Mouse (Mus musculus) forebrain, postnatal 0 days (tissue): Measurements from ENCODE around the gene Zfand4. TPM values are rescaled to one million over a fixed set of nuclear protein-coding genes. Genes with fewer than 3 reads are reported as not detected.
"Not testable (repeated sequence)": the region's sequence is repeated elsewhere in the genome, so short reads cannot be mapped to it uniquely, and the experiment has no call there.

Experiments
- ATAC-seq: fragments of 200-750 bp; cut with Nextera tagmentation; 2 replicates; pipeline ENCODE4 v1.8.0; 2017; ENCODE audit warnings: mild to moderate bottlenecking, moderate library complexity
- DNase-seq: peaks from one replicate; pipeline ENCODE4 v3.0.0-alpha.2; 2015
- H3K27ac ChIP-seq: fragments of 300-500 bp; sonication (generic); 2 replicates; pipeline ENCODE4 v1.5.1; 2014; ENCODE audit warnings: low read depth, mild to moderate bottlenecking, antibody characterized with exemption, low read length, moderate library complexity, mixed read lengths
- H3K27me3 ChIP-seq: fragments of 300-500 bp; sonication (generic); 2 replicates; pipeline ENCODE4 v1.6.1; 2014; ENCODE audit warnings: mild to moderate bottlenecking, low read length, mixed read lengths; ENCODE audit not compliant: insufficient read depth
- H3K36me3 ChIP-seq: fragments of 300-500 bp; sonication (generic); 2 replicates; pipeline ENCODE4 v1.6.1; 2014; ENCODE audit warnings: mild to moderate bottlenecking, moderate library complexity; ENCODE audit not compliant: insufficient read depth
- H3K4me1 ChIP-seq: fragments of 300-500 bp; sonication (generic); 2 replicates; pipeline ENCODE4 v1.6.1; 2014; ENCODE audit warnings: antibody characterized with exemption; ENCODE audit not compliant: insufficient read depth
- H3K4me2 ChIP-seq: fragments of 300-500 bp; sonication (generic); 2 replicates; pipeline ENCODE4 v1.6.1; 2014; ENCODE audit warnings: low read depth, mild to moderate bottlenecking, moderate library complexity
- H3K4me3 ChIP-seq: fragments of 300-500 bp; sonication (generic); 2 replicates; pipeline ENCODE4 v1.5.1; 2014; ENCODE audit warnings: low read depth, low read length, mixed read lengths
- H3K9ac ChIP-seq: fragments of 300-500 bp; sonication (generic); 2 replicates; pipeline ENCODE4 v1.6.1; 2014; ENCODE audit warnings: mild to moderate bottlenecking
- H3K9me3 ChIP-seq: fragments of 300-500 bp; sonication (generic); 2 replicates; pipeline ENCODE4 v1.6.1; 2016; ENCODE audit warnings: low read length
- CTCF ChIP-seq: sonication (generic); IDR thresholded peaks from 2 replicates; pipeline ENCODE4 v1.5.1; 2016; ENCODE audit warnings: antibody characterized with exemption, control low read depth, low read depth
- WGBS: fragments of 180-500 bp; shearing (Covaris S2); extraction: QIAGEN DNeasy Blood & Tissue Kit; methylation state at CpG from one replicate; pipeline ENCODE4 v1.1.7; 2014; 5-methylcytosine and 5-hydroxymethylcytosine counted together
- polyA plus RNA-seq: library from polyadenylated mRNA; unstranded; fragments of >200 nt; fragmentation: Nextera tagmentation; extraction: Ambion mirVana; gene quantifications from 2 replicates; pipeline ENCODE4 v1.2.1, GENCODE M21; 2015
- total RNA-seq: library from RNA; depleted of rRNA; stranded (reverse); fragments of >200 nt; gene quantifications from 2 replicates; pipeline ENCODE4 v1.2.3, GENCODE M21; 2014; rRNA removed

The Zfand4 gene
- 5.2 and 6.5 TPM in 2 replicates for total RNA-seq
- 4.9 and 6.8 TPM in 2 replicates for polyA plus RNA-seq

- Histone ChIP-seq H3K4me1 (0 out of 2 replicates have a peak, but pooled peaks cover 6% of the 10 kb centered on the region), H3K27me3 (no peaks in the 10 kb centered on the region), H3K4me2 (peak within 1 kb of the TSS; percentile 70), H3K9ac (peak within 1 kb of the TSS; percentile 66), H3K27ac (no peak within 1 kb of the TSS), H3K9me3 (no peaks in the 10 kb centered on the region), H3K36me3 (peaks cover 20% of the 10 kb centered on the region), H3K4me3 (peak within 1 kb of the TSS; percentile 68)
- under 1% methylated on average over 65 of the region's 67 CpGs for WGBS
- DNase-seq (peak; percentile 92), ATAC-seq (peak; percentile 96)
- no peak for TF ChIP-seq CTCF
Observed at GRCm38 (mm10) chr6:116264018-116264651, at the start of gene Zfand4. TSS of gene Zfand4 (plus strand) at chr6:116264222.

- peaks cover 73% of the 10 kb centered on the region for H3K36me3 ChIP-seq
- no peak for DNase-seq
- no peak overlapping the region for H3K4me3 ChIP-seq
- no peaks in the 10 kb centered on the region for H3K9me3 ChIP-seq
- H3K4me1 ChIP-seq = no peaks in the 10 kb centered on the region
- H3K4me2 ChIP-seq = no peak overlapping the region
- no peak overlapping the region for H3K27ac ChIP-seq
- no peak overlapping the region for H3K9ac ChIP-seq
- ATAC-seq = no peak
- TF ChIP-seq CTCF = no peak
- 72% methylated on average over 11 of the region's 11 CpGs for WGBS
- no peaks in the 10 kb centered on the region for H3K27me3 ChIP-seq
Observed at GRCm38 (mm10) chr6:116227767-116228166, 36.3 kb upstream of the Zfand4 start.

GRCm38 (mm10) chr6:116228785-116229525, 35.1 kb upstream of the Zfand4 start:
- H3K27me3 ChIP-seq = no peaks in the 10 kb centered on the region
- H3K4me1 ChIP-seq = no peaks in the 10 kb centered on the region
- H3K4me3 ChIP-seq = no peak overlapping the region
- no peak overlapping the region for H3K27ac ChIP-seq
- H3K9me3 ChIP-seq = no peaks in the 10 kb centered on the region
- peak; percentile 90 for TF ChIP-seq CTCF
- H3K36me3 ChIP-seq = peaks cover 74% of the 10 kb centered on the region
- WGBS = 63% methylated on average over 12 of the region's 12 CpGs
- no peak overlapping the region for H3K4me2 ChIP-seq
- ATAC-seq = peak; percentile 80
- H3K9ac ChIP-seq = no peak overlapping the region
- peak; percentile 79 for DNase-seq

GRCm38 (mm10) chr6:116234821-116235220, 29.2 kb upstream of the Zfand4 start:
- H3K9me3 ChIP-seq, H3K4me1 ChIP-seq, H3K9ac ChIP-seq, H3K27ac ChIP-seq, DNase-seq, H3K27me3 ChIP-seq, H3K4me3 ChIP-seq, H3K4me2 ChIP-seq, ATAC-seq: not testable (repeated sequence)
- WGBS = 98% methylated on average over 2 of the region's 2 CpGs
- peaks cover 70% of the 10 kb centered on the region for H3K36me3 ChIP-seq

- Histone ChIP-seq H3K27me3 (no peaks in the 10 kb centered on the region), H3K9ac (no peak overlapping the region), H3K36me3 (peaks cover 71% of the 10 kb centered on the region), H3K4me3 (no peak overlapping the region), H3K9me3 (no peaks in the 10 kb centered on the region), H3K4me2 (no peak overlapping the region), H3K4me1 (no peaks in the 10 kb centered on the region), H3K27ac (no peak overlapping the region)
- ATAC-seq = no peak
- no peak for TF ChIP-seq CTCF
- no peak for DNase-seq
- 96% methylated on average over 5 of the region's 5 CpGs for whole genome bisulfite sequencing
Observed at GRCm38 (mm10) chr6:116235336-116235735, 28.7 kb upstream of the Zfand4 start.

- no peak overlapping the region for H3K4me3 ChIP-seq
- peaks cover 63% of the 10 kb centered on the region for H3K36me3 ChIP-seq
- no peaks in the 10 kb centered on the region for H3K27me3 ChIP-seq
- H3K9me3 ChIP-seq = no peaks in the 10 kb centered on the region
- TF ChIP-seq CTCF = no peak
- H3K4me2 ChIP-seq = no peak overlapping the region
- H3K9ac ChIP-seq = no peak overlapping the region
- no peak overlapping the region for H3K27ac ChIP-seq
- no peaks in the 10 kb centered on the region for H3K4me1 ChIP-seq
- DNase-seq (no peak), ATAC-seq (no peak)
- 88% methylated on average over 5 of the region's 5 CpGs for WGBS
Observed at GRCm38 (mm10) chr6:116238083-116238482, 25.9 kb upstream of the Zfand4 start.

GRCm38 (mm10) chr6:116240371-116240770, 23.7 kb upstream of the Zfand4 start:
- 69% methylated on average over 2 of the region's 2 CpGs for WGBS
- no peak overlapping the region for H3K4me3 ChIP-seq
- no peak for DNase-seq
- H3K4me1 ChIP-seq = no peaks in the 10 kb centered on the region
- TF ChIP-seq CTCF = no peak
- no peaks in the 10 kb centered on the region for H3K27me3 ChIP-seq
- ATAC-seq = no peak
- H3K36me3 ChIP-seq = peaks cover 56% of the 10 kb centered on the region
- H3K9ac ChIP-seq = no peak overlapping the region
- H3K27ac ChIP-seq = no peak overlapping the region
- H3K4me2 ChIP-seq = no peak overlapping the region
- no peaks in the 10 kb centered on the region for H3K9me3 ChIP-seq
